Mouse (Mus musculus) cerebellum, adult 2 months (tissue): ENCODE results near the gene Enox1.

Experiments used
- CTCF ChIP-seq: fragments of 200-500 bp; IDR thresholded peaks from 2 replicates; pipeline ENCODE4 v1.5.1; 2011; ENCODE audit warnings: low read depth, mild to moderate bottlenecking, control low read depth, low read length, moderate library complexity, borderline replicate concordance; ENCODE audit not compliant: insufficient read depth
- POLR2A ChIP-seq: fragments of 200-500 bp; IDR thresholded peaks from 2 replicates; pipeline ENCODE4 v1.6.1; 2011; ENCODE audit warnings: low read length, control low read depth, borderline replicate concordance; ENCODE audit not compliant: insufficient read depth

DNA sequence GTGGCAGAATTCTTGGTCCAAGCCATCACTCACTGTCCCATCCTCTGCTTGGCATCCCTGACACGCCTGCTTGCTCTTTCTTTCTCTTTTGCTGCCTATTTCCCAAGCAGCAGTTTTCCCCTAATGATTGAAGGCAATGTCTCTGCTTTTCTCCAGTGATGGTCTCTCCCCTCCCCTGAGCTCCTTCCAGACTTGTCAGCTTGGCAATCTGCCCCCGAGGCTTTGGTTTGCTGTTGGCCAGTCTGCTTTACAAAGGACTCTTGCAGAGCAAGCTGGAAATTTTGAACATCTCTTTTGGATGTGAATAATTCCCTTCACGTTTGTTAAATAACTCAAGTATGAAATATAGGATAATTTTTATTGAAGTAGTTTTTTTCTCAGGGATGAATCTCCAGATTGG lies 153.0 kb downstream of the Enox1 start:
- TF ChIP-seq CTCF (no peak), POLR2A (no peak)
